Mouse (Mus musculus) layer of hippocampus, adult 9-11 months (tissue): ENCODE measurements at regions not wholly inside any gene's neighbourhood (a gene's known extent, or its start where the extent isn't known, plus 50 kb on each side); places are given as distances from the start of the nearest gene placed in this dataset.
A peak's percentile ranks its signal among the peaks of the same experiment; 100 is the strongest.

Experiments
- DNase-seq: peaks from one replicate; pipeline ENCODE4 v3.0.0; 2022

DNA sequence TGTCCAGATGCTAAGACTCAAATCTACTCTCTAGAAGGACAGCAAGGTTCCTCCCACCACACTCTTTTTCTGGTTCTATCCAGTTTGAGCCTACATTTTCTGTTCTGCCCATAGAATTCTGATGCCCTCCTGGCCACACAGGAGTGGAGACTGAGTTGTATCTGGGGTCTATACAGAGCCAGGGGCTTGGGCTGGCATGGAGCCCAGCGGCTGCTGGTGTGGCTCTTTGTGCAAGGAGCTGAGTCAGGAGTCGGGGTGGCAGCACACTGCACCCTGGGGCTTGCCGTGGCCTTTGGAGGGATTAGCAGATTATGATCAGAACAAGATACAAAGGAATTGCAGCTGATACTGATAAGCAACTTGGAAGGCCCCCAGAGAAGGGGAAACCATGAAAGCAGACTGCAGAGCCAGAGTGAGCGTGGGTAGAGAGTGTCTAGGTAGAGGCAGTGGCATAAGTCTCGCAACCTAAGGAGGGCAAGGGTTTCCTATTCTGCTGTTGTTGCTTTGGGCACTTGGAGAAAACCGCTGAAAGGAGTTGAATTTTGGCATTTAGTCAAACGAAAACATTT is 348.5 kb downstream of the Pik3r1 start:
- DNase-seq = no peak

- DNase-seq = no peak
These were observed 349.7 kb downstream of the Pik3r1 start for GRCm38 (mm10) chr13:101418272-101418671.

DNA sequence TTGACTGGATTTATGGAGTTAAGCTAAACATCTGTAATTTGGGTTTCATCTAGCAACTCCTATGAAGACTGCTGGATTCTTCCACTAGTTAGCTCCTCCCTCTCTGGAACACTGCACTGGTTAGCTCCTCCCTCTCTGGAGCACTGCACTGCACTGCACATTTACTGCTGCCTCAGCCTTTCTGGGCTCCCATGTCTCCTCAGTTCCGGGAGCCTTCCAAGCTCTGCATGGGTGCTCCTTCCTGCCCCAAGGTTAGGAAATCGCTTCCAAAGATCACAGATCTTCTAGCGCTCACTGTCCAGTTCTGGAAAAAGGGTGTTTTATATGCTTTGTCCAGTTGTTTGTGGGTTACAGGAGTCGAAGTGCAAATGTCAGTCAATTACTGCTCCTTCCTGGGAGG is 359.1 kb downstream of the Pik3r1 start:
- DNase-seq = no peak

- peak; percentile 14 for DNase-seq
These were observed 360.4 kb downstream of the Pik3r1 start for GRCm38 (mm10) chr13:101407633-101408032.

DNA sequence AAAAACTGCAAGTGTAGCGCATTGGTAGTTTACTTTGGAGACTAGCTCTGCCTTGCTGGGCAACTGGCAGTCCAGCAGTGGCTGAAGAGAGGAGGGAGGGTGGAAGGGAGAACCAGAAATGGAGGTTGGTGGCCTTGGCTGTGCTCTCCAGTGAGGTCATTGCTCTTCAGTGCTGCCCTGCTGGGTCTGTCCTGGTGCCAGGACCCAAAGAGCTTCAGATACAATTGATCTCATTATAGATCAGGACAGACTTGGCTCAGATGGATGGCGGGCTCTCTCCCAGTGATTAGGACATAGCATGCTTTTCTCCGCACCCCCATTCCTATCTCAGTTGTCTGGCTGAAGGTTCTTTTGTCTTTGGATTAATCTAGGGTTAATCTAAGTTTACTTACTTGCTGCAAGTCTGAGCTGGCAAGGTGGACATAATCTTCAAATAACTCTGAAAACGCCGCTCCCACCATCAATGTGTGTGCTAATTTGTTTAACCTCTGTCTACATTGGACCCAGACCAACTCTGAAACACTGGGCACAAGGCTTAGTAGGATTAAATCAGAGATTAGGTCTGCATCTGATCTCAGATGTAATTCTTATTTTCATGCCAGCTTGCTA is 394.3 kb downstream of the Pik3r1 start:
- DNase-seq = peak; percentile 69

- no peak for DNase-seq
These were observed 396.1 kb downstream of the Pik3r1 start for GRCm38 (mm10) chr13:101371906-101372305.

- no peak for DNase-seq
These were observed 399.8 kb downstream of the Pik3r1 start for GRCm38 (mm10) chr13:101368170-101368569.

- DNase-seq = peak; percentile 61
These were observed 412.7 kb downstream of the Pik3r1 start for GRCm38 (mm10) chr13:101355363-101355762.

GRCm38 (mm10) chr13:101351123-101351522 is 416.9 kb downstream of the Pik3r1 start:
- no peak for DNase-seq

DNA sequence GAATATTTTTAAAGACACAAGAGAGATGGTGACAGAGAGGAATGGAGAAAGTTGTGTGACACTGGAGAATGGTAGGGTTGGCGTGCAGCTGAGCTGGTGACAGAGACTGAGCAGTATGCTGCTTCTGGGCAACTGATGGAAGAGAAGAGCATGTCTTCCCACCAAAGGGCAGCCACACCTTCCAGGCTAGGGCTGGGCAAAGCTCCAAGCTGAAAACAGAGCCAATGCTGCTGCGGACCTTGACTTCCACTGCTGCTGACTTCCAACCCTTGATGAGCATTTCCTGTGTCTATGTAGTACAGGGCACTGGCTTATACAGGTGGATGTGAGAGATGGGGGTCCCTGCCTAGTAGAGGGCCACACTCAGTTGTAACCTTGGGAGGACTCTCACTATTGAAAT is 418.7 kb downstream of the Pik3r1 start:
- no peak for DNase-seq

DNA sequence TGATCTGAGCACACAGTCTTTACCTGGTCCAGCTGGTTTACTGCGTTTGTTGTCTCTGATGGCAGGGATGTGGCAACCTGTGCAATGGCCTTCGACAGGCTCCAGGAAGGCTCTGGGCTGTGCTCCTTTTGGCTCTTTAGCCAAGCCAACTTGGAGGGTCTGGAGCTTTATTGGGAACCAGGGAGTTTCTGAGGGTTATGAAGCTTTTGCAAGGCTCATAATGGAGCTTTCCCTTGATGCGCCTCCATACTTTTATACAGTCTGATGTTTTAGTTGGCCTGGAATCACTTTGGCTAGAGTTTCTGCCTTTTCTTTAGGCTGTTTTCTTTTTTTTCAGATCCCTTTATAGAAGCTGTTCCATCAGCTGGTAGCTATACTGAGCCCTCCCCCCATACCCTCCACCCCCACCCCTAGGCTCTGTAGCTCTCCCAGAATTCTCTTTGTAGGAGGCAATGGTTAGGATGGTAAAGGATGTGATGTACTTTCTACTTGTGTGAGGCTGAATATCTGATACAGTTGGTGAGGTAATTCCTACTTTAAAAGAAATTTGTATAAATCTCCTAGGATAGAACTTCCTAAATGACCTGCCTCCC is 429.6 kb downstream of the Pik3r1 start:
- DNase-seq = no peak

GRCm38 (mm10) chr13:101318621-101319020 is 449.4 kb downstream of the Pik3r1 start:
- peak; percentile 54 for DNase-seq

- no peak for DNase-seq
These were observed 451.7 kb downstream of the Pik3r1 start for GRCm38 (mm10) chr13:101316336-101316735.

- no peak for DNase-seq
These were observed 454.0 kb downstream of the Pik3r1 start for GRCm38 (mm10) chr13:101314040-101314439.

- DNase-seq = no peak
These were observed 456.2 kb downstream of the Pik3r1 start for GRCm38 (mm10) chr13:101311634-101312314.

DNA sequence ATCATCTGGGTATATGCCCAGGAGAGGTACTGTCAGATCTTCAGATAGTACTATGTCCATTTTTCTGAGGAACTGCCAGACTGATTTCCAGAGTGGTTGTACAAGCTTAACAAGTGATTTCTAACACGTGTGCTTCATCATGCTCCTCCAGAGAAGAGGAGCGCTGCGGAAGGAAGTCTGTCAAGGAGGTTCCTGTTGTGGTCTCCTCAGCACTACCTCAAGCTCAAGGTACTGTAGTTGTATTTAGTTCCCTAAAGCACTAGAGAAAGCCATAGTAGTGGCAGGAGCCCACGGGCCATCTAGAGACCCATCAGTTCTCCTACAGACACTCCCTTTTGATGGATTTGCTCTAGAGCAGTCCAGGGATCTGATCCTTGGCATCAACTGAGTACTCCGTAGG is 459.3 kb downstream of the Pik3r1 start:
- no peak for DNase-seq

DNA sequence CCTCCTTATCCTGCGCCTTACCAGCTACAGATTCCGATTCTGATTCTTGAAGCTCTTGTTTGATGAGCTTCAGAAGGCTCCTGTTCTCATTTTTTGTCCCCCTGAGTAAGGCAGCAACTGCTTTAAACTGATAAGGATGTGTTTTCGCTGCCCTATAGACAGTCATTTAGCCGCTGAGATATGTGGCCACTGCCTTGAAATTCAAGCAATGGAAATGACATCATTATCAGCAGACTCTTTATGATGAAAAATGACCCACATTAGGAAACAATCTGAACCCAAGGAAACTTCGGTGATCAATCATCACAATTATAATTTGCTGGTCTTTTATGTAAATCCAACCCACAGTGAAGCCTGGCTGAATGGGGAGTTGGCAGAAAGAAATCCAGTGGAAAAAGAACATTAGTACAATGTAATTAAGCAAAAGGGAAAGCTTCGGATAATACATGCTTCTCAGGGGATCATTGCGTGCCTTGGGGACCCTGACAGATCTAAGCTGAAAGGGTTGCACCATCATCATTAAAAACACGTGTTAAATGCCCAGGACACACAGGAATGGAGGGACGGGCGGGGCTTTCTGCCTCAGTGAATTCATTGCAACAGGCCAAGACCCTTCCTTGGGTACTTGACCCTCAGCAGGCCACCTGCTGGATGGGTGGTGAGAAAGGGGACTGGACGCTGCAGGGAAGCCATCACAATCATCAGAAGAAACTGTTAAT is 462.2 kb downstream of the Pik3r1 start:
- DNase-seq = no peak

GRCm38 (mm10) chr13:101305063-101305462 is 463.0 kb downstream of the Pik3r1 start:
- DNase-seq = no peak

DNA sequence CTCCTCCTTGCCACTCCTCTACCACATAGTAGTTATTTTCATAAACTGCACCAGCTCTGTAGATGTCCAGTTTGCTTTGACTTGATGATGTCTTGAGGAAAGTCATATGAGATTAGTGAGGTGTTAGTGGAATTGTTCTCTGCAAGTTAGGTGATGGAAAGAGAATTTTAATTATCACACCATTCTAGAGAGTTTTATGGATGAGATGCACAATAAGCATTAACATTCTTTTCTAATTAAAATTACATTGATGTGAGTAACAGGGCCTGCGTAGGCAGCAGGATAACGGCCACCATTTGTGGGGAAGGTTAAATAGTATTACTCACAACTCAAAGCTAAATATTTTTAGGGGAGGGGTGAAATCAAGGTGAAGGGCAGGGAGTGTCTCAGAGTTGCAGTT is 466.7 kb downstream of the Pik3r1 start:
- no peak for DNase-seq

DNA sequence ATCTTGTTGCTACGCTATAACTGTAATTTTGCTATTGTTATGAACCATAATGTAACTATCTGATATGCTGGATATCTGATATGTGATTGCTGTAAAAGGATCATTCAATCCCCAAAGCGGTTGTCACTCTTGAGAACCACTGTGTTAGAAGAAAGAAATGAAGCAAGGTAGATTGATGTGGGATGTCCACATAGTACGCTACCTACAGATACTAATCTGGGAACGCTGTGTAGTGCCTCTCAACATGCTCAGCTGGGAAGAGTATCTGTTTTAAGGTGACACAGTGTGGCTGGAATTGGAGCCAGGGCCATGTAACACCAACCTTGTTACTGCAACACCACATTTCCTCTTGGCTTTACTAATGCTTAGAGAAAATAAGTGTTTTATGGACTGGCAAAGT is 456.2 kb upstream of the Slc30a5 start:
- no peak for DNase-seq

GRCm38 (mm10) chr13:101287131-101287530 is 453.9 kb upstream of the Slc30a5 start:
- DNase-seq = no peak

GRCm38 (mm10) chr13:101286029-101286917 is 453.0 kb upstream of the Slc30a5 start:
- DNase-seq = no peak
